ENCODE assay signal across 28 mouse cellular contexts in the genomic region with DNA sequence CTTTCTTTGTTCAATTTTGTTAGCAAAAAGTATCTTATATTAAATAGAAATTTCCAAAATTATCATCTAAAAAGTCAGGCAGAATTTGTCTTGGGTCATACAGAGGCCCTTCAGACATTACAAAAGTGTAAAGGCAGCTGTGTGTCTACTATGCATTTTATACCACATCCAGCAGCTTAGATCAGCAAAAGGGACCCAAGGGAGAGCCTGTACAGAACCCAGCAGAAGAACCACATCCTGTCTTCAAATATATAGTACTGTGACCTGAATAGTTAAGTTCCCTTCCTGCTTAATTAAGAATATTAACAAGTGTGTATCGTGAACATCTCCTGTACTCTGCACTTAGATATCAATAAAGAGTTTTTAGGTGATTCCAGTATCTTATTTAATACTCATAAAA.
DNase-seq lines count a peak whose midpoint lies in the region; ATAC-seq lines count a peak whose summit lies in the region.
"Had no signal": no experiment of that assay in that cellular context is flagged by ENCODE, and none has a peak within 500 bp of the region (broad histone marks: within the 10 kb centered on the region; RNA-seq: fewer than 3 reads in every experiment).

No protein-coding gene starts in this region.

- H3K36me3 ChIP-seq in splenic B cell, adult 2 months (ENCODE audit: control insufficient read depth, insufficient read depth, low read length, poor library complexity, severe bottlenecking): no peaks in the 10 kb centered on the region
- H3K36me3 ChIP-seq: embryonic facial prominence, embryonic 12.5 days; embryonic facial prominence, embryonic 15.5 days; heart, embryonic 12.5 days; heart, embryonic 15.5 days; hindbrain, embryonic 10.5 days; hindbrain, embryonic 13.5 days had no signal

- DNase-seq in CD4-positive, CD25-positive, alpha-beta regulatory T cell, adult 2 months (ENCODE audit: low read depth, low spot score): peak; percentile 60
- peak; percentile 23 for DNase-seq in T-cell, adult 2 months (ENCODE audit: low spot score)
- peak; percentile 17 for DNase-seq in splenic B cell, adult 2 months (ENCODE audit: low read depth, low spot score)
- no peak for DNase-seq in heart, adult 8-10 months (ENCODE audit: low spot score)
- no peak for DNase-seq in retina, embryonic 14.5 days (ENCODE audit: low spot score)
- no peak for DNase-seq in gastrocnemius, postnatal 4 days (ENCODE audit: low spot score in 2 of 2)
- DNase-seq: adrenal gland, adult 2 months; adrenal gland, postnatal 14 days; cerebellum, adult 11 months; cerebellum, adult 2 months; cerebellum, adult 9-11 months; cerebellum, postnatal 25 days; forebrain, postnatal 0 days; gastrocnemius, adult 2 months; gastrocnemius, postnatal 14 days; heart, adult 2 months; heart, postnatal 10 days; heart, postnatal 36 days had no signal

- ATAC-seq in inflammation-experienced regulatory T-cells, adult 6 months: peak; percentile 78
- ATAC-seq: forebrain, embryonic 14.5 days; forebrain, postnatal 0 days; hindbrain, embryonic 16.5 days; intestine, postnatal 0 days had no signal

- no peaks in the 10 kb centered on the region for H3K27me3 ChIP-seq in splenic B cell, adult 2 months (ENCODE audit: control insufficient read depth, insufficient read depth, low read length, poor library complexity, severe bottlenecking)
- H3K27me3 ChIP-seq: embryonic facial prominence, embryonic 12.5 days; embryonic facial prominence, embryonic 15.5 days; heart, embryonic 12.5 days; heart, embryonic 15.5 days; hindbrain, embryonic 13.5 days had no signal

Comparison
In these comparisons a context has a peak if more than half of its experiments do, and no peak if none do; other contexts are left out.
1. DNase-seq: peak in CD4-positive, CD25-positive, alpha-beta regulatory T cell, adult 2 months (single experiment), T-cell, adult 2 months (single experiment) and splenic B cell, adult 2 months (single experiment); none in heart, adult 8-10 months (single experiment), retina, embryonic 14.5 days (single experiment) and gastrocnemius, postnatal 4 days (0 of 2).